Mouse (Mus musculus): Measurements from ENCODE around the gene Ncoa1.
"Not testable (repeated sequence)": the region's sequence is repeated elsewhere in the genome, so short reads cannot be mapped to it uniquely, and the experiment has no call there.

GRCm38 (mm10) chr12:4240281-4240680 is 236.7 kb downstream of the Ncoa1 start:
- TF ChIP-seq CTCF (IDR thresholded peaks at IDR 0.05); POLR2A (IDR thresholded peaks at IDR 0.05; ENCODE audit: insufficient read depth, low read depth, low read length): not testable (repeated sequence)

Measured in heart, adult 2 months (tissue).